Mouse (Mus musculus) liver, postnatal 0 days (tissue): ENCODE results near the gene Rtl5. TPM values are rescaled to one million over a fixed set of nuclear protein-coding genes. Genes with fewer than 3 reads are reported as not detected.
A peak's percentile ranks its signal among the peaks of the same experiment; 100 is the strongest.

Source experiments
- ATAC-seq: fragments of 200-750 bp; cut with Nextera tagmentation; 2 replicates; pipeline ENCODE4 v1.8.0; 2017; ENCODE audit warnings: mild to moderate bottlenecking, moderate library complexity
- DNase-seq: peaks from one replicate; pipeline ENCODE4 v3.0.0-alpha.2; 2016
- H3K27ac ChIP-seq: fragments of 300-500 bp; sonication (generic); 2 replicates; pipeline ENCODE4 v1.5.1; 2014; ENCODE audit warnings: antibody characterized with exemption, moderate library complexity, mild to moderate bottlenecking, low read depth
- H3K27me3 ChIP-seq: fragments of 300-500 bp; sonication (generic); 2 replicates; pipeline ENCODE4 v1.6.1; 2014; ENCODE audit warnings: low read length, control low read depth, mixed read lengths; ENCODE audit not compliant: insufficient read depth
- H3K36me3 ChIP-seq: fragments of 300-500 bp; sonication (generic); replicated peaks from 2 replicates; pipeline ENCODE4 v1.6.1; 2014; ENCODE audit warnings: mild to moderate bottlenecking, control low read depth, low read length, moderate library complexity, mixed read lengths; ENCODE audit not compliant: insufficient read depth
- H3K4me1 ChIP-seq: fragments of 300-500 bp; sonication (generic); 2 replicates; pipeline ENCODE4 v1.6.1; 2014; ENCODE audit warnings: antibody characterized with exemption, mild to moderate bottlenecking, control low read depth; ENCODE audit not compliant: insufficient read depth
- H3K4me2 ChIP-seq: fragments of 300-500 bp; sonication (generic); 2 replicates; pipeline ENCODE4 v1.6.1; 2014; ENCODE audit warnings: low read depth, mild to moderate bottlenecking, low read length, moderate library complexity, mixed read lengths
- H3K4me3 ChIP-seq: fragments of 300-500 bp; sonication (generic); 2 replicates; pipeline ENCODE4 v1.5.1; 2014; ENCODE audit warnings: low read depth, low read length
- H3K9ac ChIP-seq: fragments of 300-500 bp; sonication (generic); replicated peaks from 2 replicates; pipeline ENCODE4 v1.6.1; 2014; ENCODE audit warnings: mild to moderate bottlenecking, moderate library complexity
- H3K9me3 ChIP-seq: fragments of 300-500 bp; sonication (generic); 2 replicates; pipeline ENCODE4 v1.6.1; 2016; ENCODE audit warnings: mild to moderate bottlenecking, control low read depth, low read length, mixed read lengths
- CTCF ChIP-seq: sonication (generic); IDR thresholded peaks from 2 replicates; pipeline ENCODE4 v1.5.1; 2016; ENCODE audit warnings: antibody characterized with exemption, low read depth
- EP300 ChIP-seq: IDR thresholded peaks from 2 replicates; pipeline ENCODE4 v1.6.1; 2016; ENCODE audit warnings: antibody characterized with exemption, low read depth, mild to moderate bottlenecking
- WGBS: fragments of 180-500 bp; shearing (Covaris S2); extraction: QIAGEN DNeasy Blood & Tissue Kit; methylation state at CpG from one replicate; pipeline ENCODE4 v1.1.7; 2014; ENCODE audit not compliant: insufficient replicate concordance; 5-methylcytosine and 5-hydroxymethylcytosine counted together
- polyA plus RNA-seq: library from polyadenylated mRNA; unstranded; fragments of >200 nt; fragmentation: Nextera tagmentation; extraction: Ambion mirVana; gene quantifications from 2 replicates; pipeline ENCODE4 v1.2.1, GENCODE M21; 2015

The Rtl5 gene
- polyA plus RNA-seq, 1 experiment from 2014 or later = 0.22 TPM

DNA sequence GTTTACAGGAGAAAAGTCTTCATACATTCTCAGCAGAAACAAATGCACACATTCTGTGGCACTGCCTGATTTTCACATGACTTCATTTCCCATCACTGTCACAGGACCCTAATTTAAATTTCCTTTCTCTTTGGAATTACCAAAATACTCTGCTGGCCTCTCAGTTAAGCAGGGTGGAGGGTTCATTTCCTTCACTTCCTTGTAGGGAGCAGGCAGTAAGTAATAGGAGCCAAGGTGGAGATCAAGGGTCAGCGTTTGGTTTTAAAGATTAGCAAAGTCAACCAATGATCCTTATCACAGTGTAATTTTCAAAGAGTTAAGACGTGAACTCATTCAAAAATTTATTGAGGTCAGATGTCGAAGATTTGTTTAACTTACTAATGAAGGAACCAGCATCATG is 46.1 kb downstream of the Rtl5 start:
- Histone ChIP-seq H3K36me3 (no peaks in the 10 kb centered on the region), H3K9me3 (no peaks in the 10 kb centered on the region), H3K4me1 (no peaks in the 10 kb centered on the region), H3K4me2 (no peak overlapping the region), H3K27me3 (no peaks in the 10 kb centered on the region), H3K4me3 (no peak overlapping the region), H3K27ac (no peak overlapping the region), H3K9ac (no peak overlapping the region)
- ATAC-seq = no peak
- no peak for TF ChIP-seq EP300
- no peak for TF ChIP-seq CTCF
- 57% methylated on average over 3 of the region's 3 CpGs for WGBS
- no peak for DNase-seq

GRCm38 (mm10) chrX:102019471-102020240 is 51.4 kb downstream of the Rtl5 start:
- WGBS = 63% methylated on average over 7 of the region's 7 CpGs
- TF ChIP-seq CTCF (no peak), EP300 (no peak)
- Histone ChIP-seq H3K36me3 (no peaks in the 10 kb centered on the region), H3K9ac (no peak overlapping the region), H3K4me2 (no peak overlapping the region), H3K4me1 (no peaks in the 10 kb centered on the region), H3K27ac (no peak overlapping the region), H3K27me3 (no peaks in the 10 kb centered on the region), H3K9me3 (no peaks in the 10 kb centered on the region), H3K4me3 (no peak overlapping the region)
- no peak for DNase-seq
- no peak for ATAC-seq

- ATAC-seq (no peak), DNase-seq (no peak)
- TF ChIP-seq EP300 = no peak
- TF ChIP-seq CTCF = no peak
- 44% methylated on average over 3 of the region's 3 CpGs for WGBS
- no peaks in the 10 kb centered on the region for H3K4me1 ChIP-seq
- H3K4me2 ChIP-seq = no peak overlapping the region
- H3K36me3 ChIP-seq = no peaks in the 10 kb centered on the region
- no peak overlapping the region for H3K4me3 ChIP-seq
- H3K9me3 ChIP-seq = no peaks in the 10 kb centered on the region
- no peak overlapping the region for H3K9ac ChIP-seq
- no peaks in the 10 kb centered on the region for H3K27me3 ChIP-seq
- no peak overlapping the region for H3K27ac ChIP-seq
Measured at GRCm38 (mm10) chrX:102018890-102019289, 52.2 kb downstream of the Rtl5 start.

- H3K27me3 ChIP-seq = no peaks in the 10 kb centered on the region
- no peak overlapping the region for H3K4me3 ChIP-seq
- TF ChIP-seq EP300 (no peak), CTCF (no peak)
- WGBS = 36% methylated on average over 9 of the region's 9 CpGs
- DNase-seq = no peak
- no peaks in the 10 kb centered on the region for H3K4me1 ChIP-seq
- H3K9me3 ChIP-seq = no peaks in the 10 kb centered on the region
- no peak for ATAC-seq
- H3K4me2 ChIP-seq = peak overlapping the region; percentile 6; the same call in 1 of the 2 replicates
- H3K36me3 ChIP-seq = no peaks in the 10 kb centered on the region
- H3K9ac ChIP-seq = no peak overlapping the region
- H3K27ac ChIP-seq = no peak overlapping the region
Measured at GRCm38 (mm10) chrX:102017213-102017923, 53.7 kb downstream of the Rtl5 start.

Other genes with a start within 250 kb of the Rtl5 start
- gene Nhsl2, start 221.9 kb downstream of the Rtl5 start, polyA plus RNA-seq = 1.1 and 1.3 TPM in 2 replicates
- gene Pin4, start 48.1 kb upstream of the Rtl5 start, polyA plus RNA-seq = 37.4 and 40.5 TPM in 2 replicates
- 2.5 and 3.2 TPM in 2 replicates for gene Ercc6l, start 85.8 kb upstream of the Rtl5 start, polyA plus RNA-seq
- 413 and 415 TPM in 2 replicates for gene Rps4x, start 118.1 kb upstream of the Rtl5 start, polyA plus RNA-seq
- gene Cited1, start 180.9 kb upstream of the Rtl5 start, polyA plus RNA-seq = 0.74 and 0.78 TPM in 2 replicates